ENCODE assay signal across 19 mouse cellular contexts in the genomic region with DNA sequence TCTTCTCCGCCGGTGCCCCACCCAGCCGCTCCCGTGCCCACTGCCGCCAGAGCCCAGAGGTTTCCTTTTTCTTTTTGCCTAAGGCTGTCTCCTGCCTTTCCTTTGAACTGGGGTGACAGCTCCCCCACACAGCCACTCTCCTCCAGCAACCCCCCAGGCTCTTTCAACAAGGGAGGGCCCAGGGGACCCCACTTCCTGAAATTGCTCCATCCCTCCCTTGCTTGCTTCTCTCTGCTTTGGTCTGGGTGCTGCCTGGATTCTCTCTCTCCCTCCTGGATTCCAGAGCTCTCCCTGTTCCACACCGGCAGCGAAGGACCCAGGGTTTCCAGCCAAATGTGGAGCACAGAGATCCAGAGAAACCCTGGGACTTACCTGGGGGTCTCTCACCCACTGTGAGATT. TPM values are rescaled to one million over a fixed set of nuclear protein-coding genes. Genes with fewer than 3 reads are reported as not detected.
"Had no signal": no experiment of that assay in that cellular context is flagged by ENCODE, and none has a peak within 500 bp of the region (broad histone marks: within the 10 kb centered on the region; RNA-seq: fewer than 3 reads in every experiment).

No protein-coding gene starts in this region.

- H3K36me3 ChIP-seq: liver, embryonic 13.5 days had no signal

- H3K9me3 ChIP-seq: liver, embryonic 13.5 days had no signal

- DNase-seq: kidney, adult 8-10 months; kidney, postnatal 14 days; kidney, postnatal 4 days; left cerebral cortex, postnatal 4 days; liver, embryonic 13.5 days; lung, adult 2 months; lung, postnatal 14 days; lung, postnatal 4 days; midbrain, embryonic 14.5 days; right cerebral cortex, adult 18-20 months; right cerebral cortex, postnatal 14 days; right cerebral cortex, postnatal 4 days; thymus, adult 2 months; thymus, postnatal 14 days; thymus, postnatal 4 days had no signal

- H3K27ac ChIP-seq: liver, embryonic 13.5 days; stomach, postnatal 0 days had no signal

- H3K4me2 ChIP-seq: liver, embryonic 13.5 days had no signal

- H3K4me3 ChIP-seq: liver, embryonic 13.5 days had no signal

- H3K9ac ChIP-seq: liver, embryonic 13.5 days had no signal

RNA-seq across cellular contexts. Expression of gene Lgr6, which starts 4.7 kb away (rescaled TPM):
- polyA plus RNA-seq: liver, adult 2 months had no signal

RNA-seq across cellular contexts. Expression of gene Ptpn7, which starts 32.1 kb away (rescaled TPM):
- total RNA-seq: layer of hippocampus, adult 18-20 months; layer of hippocampus, postnatal 14 days had no signal
